Mouse (Mus musculus): Measurements from ENCODE around the gene Gdf5. TPM values are rescaled to one million over a fixed set of nuclear protein-coding genes. Genes with fewer than 3 reads are reported as not detected.
"Not testable (repeated sequence)": the region's sequence is repeated elsewhere in the genome, so short reads cannot be mapped to it uniquely, and the experiment has no call there.

Gdf5 gene
- polyA plus RNA-seq, 1 experiment: 0.17 TPM

DNA sequence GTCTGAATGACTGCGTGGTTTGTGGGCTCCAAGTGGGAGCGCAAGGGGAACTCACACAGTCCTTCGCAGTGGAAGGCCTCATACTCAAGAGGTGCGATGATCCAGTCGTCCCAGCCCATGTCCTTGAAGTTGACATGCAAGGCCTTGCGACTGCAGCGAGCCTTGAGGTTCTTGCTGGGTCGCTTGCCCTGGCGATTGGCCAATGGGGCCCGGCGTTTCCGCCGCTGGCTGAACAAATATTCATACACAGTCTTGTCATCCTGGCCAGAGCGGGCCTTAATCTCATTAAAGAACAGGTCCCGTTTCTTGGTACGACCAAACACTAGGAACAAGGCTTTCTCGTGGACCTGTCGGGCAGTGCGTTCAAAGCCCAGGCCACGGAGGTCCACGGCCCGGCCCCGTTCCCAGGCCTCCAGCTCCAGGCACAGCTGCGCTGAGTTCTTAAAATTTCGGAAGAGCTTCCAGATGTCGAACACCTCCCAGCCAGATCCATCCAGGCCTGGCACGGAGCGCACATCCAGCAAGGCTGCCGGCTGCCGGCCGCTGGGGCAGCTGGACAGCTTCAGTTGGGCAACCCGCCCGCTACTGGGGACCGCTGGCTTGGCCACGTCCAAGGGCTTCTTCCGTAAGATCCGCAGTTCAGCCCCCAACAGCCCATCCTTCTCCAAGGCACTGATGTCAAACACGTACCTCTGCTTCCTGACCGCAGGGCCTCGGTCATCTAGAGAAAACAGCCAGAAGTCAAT, 3.3 kb downstream of the Gdf5 start:
- H3K27me3 ChIP-seq (ENCODE audit: control insufficient read depth, insufficient read depth, low read length): no peaks in the 10 kb centered on the region
- H3K4me1 ChIP-seq (ENCODE audit: control insufficient read depth, insufficient read depth, low read length): peaks cover 15% of the 10 kb centered on the region
- TF ChIP-seq CTCF (IDR thresholded peaks at IDR 0.05; ENCODE audit: control insufficient read depth, insufficient read depth, insufficient replicate concordance, low read depth, low read length): no peak
- TF ChIP-seq POLR2A (IDR thresholded peaks at IDR 0.05; ENCODE audit: control insufficient read depth, low read depth, low read length): no peak
- H3K27ac ChIP-seq (ENCODE audit: control insufficient read depth, insufficient read depth, low read depth, low read length): no peak overlapping the region
- H3K36me3 ChIP-seq (ENCODE audit: control insufficient read depth, insufficient read depth, low read length): no peaks in the 10 kb centered on the region
- peak overlapping the region; percentile 40 for H3K4me3 ChIP-seq (ENCODE audit: control insufficient read depth, low read depth, low read length)

DNA sequence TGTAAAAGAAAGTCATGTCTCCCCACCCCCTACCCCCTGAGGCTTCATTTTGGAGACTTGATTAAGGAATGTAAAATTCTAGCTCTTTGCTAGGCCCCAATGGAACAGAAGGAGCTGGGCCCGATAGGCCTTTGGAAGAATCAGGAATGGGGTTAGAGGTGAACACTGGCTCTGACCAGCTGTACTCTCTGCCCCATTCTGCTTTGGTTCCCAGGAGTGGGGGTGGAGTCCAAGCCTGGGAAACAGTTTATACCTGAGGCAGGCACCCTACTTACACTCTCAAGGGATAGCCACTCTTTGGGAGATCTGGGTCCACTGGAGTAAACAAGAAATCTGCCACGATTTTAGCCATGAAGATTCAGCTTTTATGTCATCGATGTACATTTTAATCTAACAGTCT, 4.5 kb downstream of the Gdf5 start, which contains the start of gene Gm15557:
TSS of gene Gm15557 (plus strand) at position 48 of the 400 bp plus-strand sequence.
- TF ChIP-seq POLR2A (IDR thresholded peaks at IDR 0.05; ENCODE audit: control insufficient read depth, low read depth, low read length): no peak
- no peak for TF ChIP-seq CTCF (IDR thresholded peaks at IDR 0.05; ENCODE audit: control insufficient read depth, insufficient read depth, insufficient replicate concordance, low read depth, low read length)
- H3K4me3 ChIP-seq (ENCODE audit: control insufficient read depth, low read depth, low read length): no peak within 1 kb of the TSS; the same call in none of the 2 replicates
- H3K27me3 ChIP-seq (ENCODE audit: control insufficient read depth, insufficient read depth, low read length): no peaks in the 10 kb centered on the region
- peaks cover 15% of the 10 kb centered on the region for H3K4me1 ChIP-seq (ENCODE audit: control insufficient read depth, insufficient read depth, low read length)
- H3K36me3 ChIP-seq (ENCODE audit: control insufficient read depth, insufficient read depth, low read length): no peaks in the 10 kb centered on the region
- no peak within 1 kb of the TSS for H3K27ac ChIP-seq (ENCODE audit: control insufficient read depth, insufficient read depth, low read depth, low read length)

GRCm38 (mm10) chr2:155939897-155940529, 5.2 kb downstream of the Gdf5 start:
- Histone ChIP-seq H3K36me3 (ENCODE audit: control insufficient read depth, insufficient read depth, low read length) (no peaks in the 10 kb centered on the region), H3K4me3 (ENCODE audit: control insufficient read depth, low read depth, low read length) (no peak overlapping the region), H3K4me1 (ENCODE audit: control insufficient read depth, insufficient read depth, low read length) (peaks cover 15% of the 10 kb centered on the region), H3K27me3 (ENCODE audit: control insufficient read depth, insufficient read depth, low read length) (no peaks in the 10 kb centered on the region), H3K27ac (ENCODE audit: control insufficient read depth, insufficient read depth, low read depth, low read length) (no peak overlapping the region)
- no peak for TF ChIP-seq POLR2A (IDR thresholded peaks at IDR 0.05; ENCODE audit: control insufficient read depth, low read depth, low read length)
- no peak for TF ChIP-seq CTCF (IDR thresholded peaks at IDR 0.05; ENCODE audit: control insufficient read depth, insufficient read depth, insufficient replicate concordance, low read depth, low read length)

GRCm38 (mm10) chr2:155929531-155930442, 15.4 kb downstream of the Gdf5 start, which contains the start of gene Uqcc1:
Gene Uqcc1 (minus strand): TSS chr2:155930310.
- Histone ChIP-seq H3K27me3 (ENCODE audit: control insufficient read depth, insufficient read depth, low read length) (no peaks in the 10 kb centered on the region), H3K4me1 (ENCODE audit: control insufficient read depth, insufficient read depth, low read length) (no peaks in the 10 kb centered on the region; the same call in 1 of the 2 replicates), H3K4me3 (ENCODE audit: control insufficient read depth, low read depth, low read length) (peak within 1 kb of the TSS; percentile 96), H3K36me3 (ENCODE audit: control insufficient read depth, insufficient read depth, low read length) (no peaks in the 10 kb centered on the region), H3K27ac (ENCODE audit: control insufficient read depth, insufficient read depth, low read depth, low read length) (peak within 1 kb of the TSS; percentile 98)
- no peak for TF ChIP-seq CTCF (IDR thresholded peaks at IDR 0.05; ENCODE audit: control insufficient read depth, insufficient read depth, insufficient replicate concordance, low read depth, low read length)
- TF ChIP-seq POLR2A (IDR thresholded peaks at IDR 0.05; ENCODE audit: control insufficient read depth, low read depth, low read length): peak; percentile 98

GRCm38 (mm10) chr2:155928711-155929345, 16.3 kb downstream of the Gdf5 start:
- Histone ChIP-seq H3K4me1 (ENCODE audit: control insufficient read depth, insufficient read depth, low read length) (no peaks in the 10 kb centered on the region; the same call in 1 of the 2 replicates), H3K4me3 (ENCODE audit: control insufficient read depth, low read depth, low read length) (peak overlapping the region; percentile 96), H3K36me3 (ENCODE audit: control insufficient read depth, insufficient read depth, low read length) (no peaks in the 10 kb centered on the region), H3K27me3 (ENCODE audit: control insufficient read depth, insufficient read depth, low read length) (no peaks in the 10 kb centered on the region), H3K27ac (ENCODE audit: control insufficient read depth, insufficient read depth, low read depth, low read length) (no peak overlapping the region)
- TF ChIP-seq CTCF (IDR thresholded peaks at IDR 0.05; ENCODE audit: control insufficient read depth, insufficient read depth, insufficient replicate concordance, low read depth, low read length) (no peak), POLR2A (IDR thresholded peaks at IDR 0.05; ENCODE audit: control insufficient read depth, low read depth, low read length) (no peak)

GRCm38 (mm10) chr2:155925213-155925612, 20.0 kb downstream of the Gdf5 start:
- not testable (repeated sequence) for H3K4me1 ChIP-seq (ENCODE audit: control insufficient read depth, insufficient read depth, low read length); H3K27ac ChIP-seq (ENCODE audit: control insufficient read depth, insufficient read depth, low read depth, low read length); H3K27me3 ChIP-seq (ENCODE audit: control insufficient read depth, insufficient read depth, low read length); H3K4me3 ChIP-seq (ENCODE audit: control insufficient read depth, low read depth, low read length); H3K36me3 ChIP-seq (ENCODE audit: control insufficient read depth, insufficient read depth, low read length)

Measured in testis, adult 2 months (tissue).